Mouse (Mus musculus) olfactory bulb, adult 2 months (tissue): Measurements from ENCODE around the gene Edf1.

ENCODE experiments used
- CTCF ChIP-seq: fragments of 200-500 bp; IDR thresholded peaks from 2 replicates; pipeline ENCODE4 v1.5.1; 2012; ENCODE audit warnings: low read depth, mild to moderate bottlenecking, low read length, moderate library complexity; ENCODE audit not compliant: insufficient read depth
- POLR2A ChIP-seq: fragments of 200-500 bp; IDR thresholded peaks from 2 replicates; pipeline ENCODE4 v1.6.1; 2012; ENCODE audit warnings: mild to moderate bottlenecking, low read depth, low read length, moderate library complexity; ENCODE audit not compliant: insufficient read depth

DNA sequence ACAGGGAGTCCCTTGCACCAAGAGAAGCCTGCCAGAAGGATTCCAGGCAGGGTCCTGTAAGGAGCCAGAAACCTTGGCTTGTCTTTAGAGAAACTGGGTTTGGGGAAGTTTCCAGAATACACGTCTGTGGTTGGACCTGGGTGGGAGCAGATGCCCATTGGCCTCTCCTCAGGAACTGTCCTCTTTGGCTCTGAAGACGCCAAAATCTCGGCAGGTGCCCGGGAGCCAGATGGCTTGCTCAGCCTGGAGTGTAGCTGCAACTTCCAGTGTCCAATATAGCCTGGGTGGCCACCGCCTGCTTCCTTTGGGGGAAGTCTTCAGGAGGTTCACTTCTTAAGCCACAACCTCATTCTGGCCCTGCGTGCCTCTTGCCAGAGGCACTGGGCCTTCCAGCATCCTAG lies 24.3 kb downstream of the Edf1 start:
- TF ChIP-seq POLR2A (no peak), CTCF (no peak)
